Mouse (Mus musculus) liver, embryonic 14.5 days (tissue): ENCODE measurements at regions not wholly inside any gene's neighbourhood (a gene's known extent, or its start where the extent isn't known, plus 50 kb on each side); places are given as distances from the start of the nearest gene placed in this dataset.

Experiments used
- ATAC-seq: fragments of 200-750 bp; cut with Nextera tagmentation; 2 replicates; pipeline ENCODE4 v1.8.0; 2017; ENCODE audit warnings: moderate number of reproducible peaks, mild to moderate bottlenecking, moderate library complexity; ENCODE audit not compliant: insufficient read depth
- DNase-seq, 3 experiments: peaks; one replicate each; pipeline ENCODE4 v3.0.0-alpha.2; 2012 to 2013; ENCODE audit warnings: low read depth in 3 of 3, low spot score in 3 of 3
- H3K27ac ChIP-seq: fragments of 300-500 bp; sonication (generic); 2 replicates; pipeline ENCODE4 v1.5.1; 2014; ENCODE audit warnings: moderate library complexity, mild to moderate bottlenecking, control low read depth, inconsistent platforms
- H3K27me3 ChIP-seq: fragments of 300-500 bp; sonication (generic); 2 replicates; pipeline ENCODE4 v1.6.1; 2014; ENCODE audit warnings: mild to moderate bottlenecking, low read length, moderate library complexity; ENCODE audit not compliant: control insufficient read depth, insufficient read depth
- H3K36me3 ChIP-seq: fragments of 300-500 bp; sonication (generic); replicated peaks from 2 replicates; pipeline ENCODE4 v1.6.1; 2014; ENCODE audit warnings: low read depth; ENCODE audit not compliant: control insufficient read depth, insufficient read depth
- H3K4me1 ChIP-seq, 2 experiments: fragments of 200-500 bp in 1 of 2; fragments of 300-500 bp in 1 of 2; sonication (generic) in 1 of 2; replicated peaks; 2 replicates each; pipeline ENCODE4 v1.6.1; 2012 to 2014; ENCODE audit warnings: antibody characterized with exemption in 1 of 2, inconsistent platforms in 1 of 2, low read length in 1 of 2; ENCODE audit not compliant: control insufficient read depth in 2 of 2, insufficient read depth in 2 of 2
- H3K4me2 ChIP-seq: fragments of 300-500 bp; sonication (generic); 2 replicates; pipeline ENCODE4 v1.6.1; 2014; ENCODE audit warnings: low read depth, mild to moderate bottlenecking, control low read depth, moderate library complexity
- H3K4me3 ChIP-seq, 2 experiments: fragments of 200-500 bp in 1 of 2; fragments of 300-500 bp in 1 of 2; sonication (generic) in 1 of 2; 2 replicates each; pipeline ENCODE4 v1.5.1; 2012 to 2014; ENCODE audit warnings: low read depth in 2 of 2, low read length in 2 of 2, mild to moderate bottlenecking in 2 of 2, control low read depth in 1 of 2, inconsistent platforms in 1 of 2, moderate library complexity in 1 of 2; ENCODE audit not compliant: insufficient read depth in 1 of 2
- H3K9ac ChIP-seq: fragments of 300-500 bp; sonication (generic); replicated peaks from 2 replicates; pipeline ENCODE4 v1.6.1; 2014; ENCODE audit warnings: mild to moderate bottlenecking, control low read depth, moderate library complexity
- H3K9me3 ChIP-seq: fragments of 300-500 bp; sonication (generic); 2 replicates; pipeline ENCODE4 v1.6.1; 2016; ENCODE audit warnings: low read length, mixed read lengths; ENCODE audit not compliant: control insufficient read depth
- CTCF ChIP-seq: IDR thresholded peaks from 2 replicates; pipeline ENCODE4 v1.5.1; 2016; ENCODE audit warnings: antibody characterized with exemption, low read depth, control low read depth
- EP300 ChIP-seq: IDR thresholded peaks from 2 replicates; pipeline ENCODE4 v1.6.1; 2016; ENCODE audit warnings: antibody characterized with exemption, low read depth
- WGBS: fragments of 180-500 bp; shearing (Covaris S2); extraction: QIAGEN DNeasy Blood & Tissue Kit; methylation state at CpG from one replicate; pipeline ENCODE4 v1.1.7; 2014; ENCODE audit not compliant: insufficient replicate concordance; 5-methylcytosine and 5-hydroxymethylcytosine counted together

DNA sequence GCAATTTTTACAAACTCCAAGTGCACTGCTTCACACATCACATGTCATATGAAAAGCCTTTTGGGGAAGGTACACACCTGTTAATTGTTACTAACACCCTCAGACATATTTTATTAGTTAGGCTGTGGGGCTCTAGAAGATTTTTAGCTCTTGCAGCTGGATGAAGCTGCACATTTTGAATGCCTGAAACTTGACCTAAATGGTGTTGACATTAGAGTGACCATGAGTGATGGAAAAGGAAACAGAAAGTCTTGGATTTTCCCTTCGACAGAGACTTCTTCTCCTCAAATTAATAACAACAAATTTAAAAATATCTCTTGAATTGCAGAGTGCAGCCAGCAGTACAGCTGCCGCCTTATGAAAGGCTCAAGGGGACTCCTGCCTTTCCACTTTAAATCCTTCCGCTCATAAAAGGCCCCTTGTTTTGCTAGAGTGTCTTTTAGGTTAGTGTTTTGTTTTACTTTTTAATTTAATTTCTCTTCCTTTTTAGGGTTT, 259.7 kb downstream of the Trim52 start:
- Histone ChIP-seq H3K27me3 (no peaks in the 10 kb centered on the region), H3K4me3 (no peak overlapping the region), H3K9me3 (no peaks in the 10 kb centered on the region), H3K4me2 (no peak overlapping the region), H3K9ac (no peak overlapping the region), H3K27ac (no peak overlapping the region), H3K36me3 (no peaks in the 10 kb centered on the region), H3K4me1 (no peaks in the 10 kb centered on the region)
- TF ChIP-seq EP300 (no peak), CTCF (no peak)
- WGBS, result 67% methylated on average over 3 of the region's 3 CpGs
- ATAC-seq (no peak), DNase-seq (no peak)

DNA sequence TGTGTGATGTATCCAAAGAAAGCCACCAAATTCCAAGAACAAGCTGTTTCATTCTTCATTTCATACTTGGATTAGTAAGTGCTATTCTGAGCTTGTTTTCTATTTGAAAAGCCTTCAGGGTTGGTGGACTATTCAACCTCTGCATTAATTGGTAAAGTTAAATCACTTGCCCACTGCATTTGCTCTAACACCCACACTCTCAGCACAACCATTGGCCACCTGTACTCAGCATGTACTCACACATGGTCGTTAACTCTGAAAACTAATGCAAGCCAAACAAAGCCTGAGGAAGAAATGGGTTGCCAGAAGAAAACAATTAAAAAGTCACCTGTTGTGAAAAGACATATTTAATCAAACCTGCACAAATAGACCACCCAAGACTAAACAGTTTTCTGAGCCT, 267.5 kb downstream of the Trim52 start:
- H3K27ac ChIP-seq, result no peak overlapping the region

DNA sequence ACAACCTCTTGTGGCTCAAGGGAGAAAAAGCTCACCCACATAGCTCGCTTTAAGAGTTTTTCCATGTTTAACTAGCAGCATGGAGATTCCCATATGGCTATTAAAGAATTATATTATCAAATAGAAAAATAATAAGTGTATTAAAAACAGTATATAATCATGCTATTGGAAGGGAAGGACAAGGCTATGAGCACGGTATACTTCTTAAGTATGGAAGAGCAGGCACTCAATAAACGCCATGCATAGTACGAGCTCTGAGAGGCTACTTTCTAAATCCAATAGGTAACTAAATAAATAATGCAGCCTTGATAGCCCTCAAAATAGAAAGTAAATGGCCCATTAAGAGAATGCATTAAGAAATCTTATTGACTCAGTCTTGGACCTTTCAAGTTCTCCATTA, 273.6 kb downstream of the Trim52 start:
- Histone ChIP-seq H3K27ac (no peak overlapping the region), H3K4me2 (no peak overlapping the region), H3K27me3 (no peaks in the 10 kb centered on the region), H3K36me3 (no peaks in the 10 kb centered on the region), H3K9ac (no peak overlapping the region), H3K9me3 (no peaks in the 10 kb centered on the region), H3K4me3 (no peak overlapping the region), H3K4me1 (no peaks in the 10 kb centered on the region)
- WGBS, result 74% methylated on average over 4 of the region's 4 CpGs
- no peak for ATAC-seq
- no peak for DNase-seq
- TF ChIP-seq EP300 (no peak), CTCF (no peak)

More for the DNA sequence above, 267.5 kb downstream of the Trim52 start:
- DNase-seq (no peak), ATAC-seq (no peak)
- H3K4me3 ChIP-seq, result no peak overlapping the region
- no peaks in the 10 kb centered on the region for H3K4me1 ChIP-seq
- TF ChIP-seq CTCF (no peak), EP300 (no peak)
- no peaks in the 10 kb centered on the region for H3K9me3 ChIP-seq
- no peaks in the 10 kb centered on the region for H3K27me3 ChIP-seq
- H3K4me2 ChIP-seq, result no peak overlapping the region
- WGBS, result 36% methylated on average over 1 of the region's 1 CpGs
- no peak overlapping the region for H3K9ac ChIP-seq
- H3K36me3 ChIP-seq, result no peaks in the 10 kb centered on the region

DNA sequence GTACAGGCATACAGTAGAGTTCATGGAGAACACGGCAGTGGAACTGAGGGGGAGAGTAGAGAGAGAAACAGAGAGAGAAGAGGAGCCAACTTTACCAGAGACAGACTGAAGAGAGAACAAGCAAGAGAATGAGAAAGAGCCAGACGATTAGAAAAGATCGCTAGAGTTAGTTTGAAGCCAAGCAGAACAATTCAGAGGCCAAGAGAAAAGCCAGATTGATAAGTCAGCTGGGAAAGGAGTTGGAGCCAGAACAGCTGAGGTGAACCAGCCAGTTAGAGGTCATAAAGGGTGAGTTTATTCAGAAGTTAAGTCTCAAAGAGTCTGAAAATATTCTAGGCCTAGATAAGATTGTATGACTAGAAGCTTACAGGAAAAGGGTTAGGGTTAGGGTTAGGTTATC, 281.7 kb downstream of the Trim52 start:
- Histone ChIP-seq H3K4me2 (no peak overlapping the region), H3K4me3 (no peak overlapping the region), H3K9me3 (no peaks in the 10 kb centered on the region), H3K36me3 (no peaks in the 10 kb centered on the region), H3K27ac (no peak overlapping the region), H3K27me3 (no peaks in the 10 kb centered on the region), H3K9ac (no peak overlapping the region), H3K4me1 (no peaks in the 10 kb centered on the region)
- DNase-seq (no peak), ATAC-seq (no peak)
- WGBS, result 36% methylated on average over 3 of the region's 3 CpGs
- TF ChIP-seq CTCF, result no peak
- no peak for TF ChIP-seq EP300

DNA sequence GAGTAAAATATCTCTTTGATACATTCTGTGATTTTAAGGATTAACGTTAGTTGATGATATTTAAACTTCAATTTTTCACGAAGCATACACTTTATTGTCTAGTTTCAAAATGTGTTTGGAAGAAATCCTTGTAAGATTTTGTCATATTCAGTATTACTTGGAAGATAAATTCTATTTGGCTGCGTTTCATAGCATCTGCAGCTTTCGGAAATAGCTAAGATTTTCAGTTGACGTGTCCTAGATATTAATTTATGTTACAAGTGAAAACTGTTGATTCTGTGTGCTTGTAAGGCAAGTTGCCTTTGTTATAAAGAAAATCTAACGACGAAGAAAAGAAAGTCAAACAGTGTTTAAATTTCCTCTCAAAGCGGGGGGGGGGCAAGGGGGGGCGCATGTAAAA, 284.5 kb downstream of the Trim52 start:
- 72% methylated on average over 9 of the region's 9 CpGs for WGBS
- no peaks in the 10 kb centered on the region for H3K27me3 ChIP-seq
- H3K9ac ChIP-seq, result no peak overlapping the region
- H3K4me2 ChIP-seq, result no peak overlapping the region
- H3K36me3 ChIP-seq, result no peaks in the 10 kb centered on the region
- ATAC-seq, result no peak
- no peaks in the 10 kb centered on the region for H3K4me1 ChIP-seq
- no peaks in the 10 kb centered on the region for H3K9me3 ChIP-seq
- H3K4me3 ChIP-seq, result no peak overlapping the region
- TF ChIP-seq CTCF (no peak), EP300 (no peak)
- H3K27ac ChIP-seq, result no peak overlapping the region
- DNase-seq, result no peak
